Mouse (Mus musculus): ENCODE data around the gene Mpg.

DNA sequence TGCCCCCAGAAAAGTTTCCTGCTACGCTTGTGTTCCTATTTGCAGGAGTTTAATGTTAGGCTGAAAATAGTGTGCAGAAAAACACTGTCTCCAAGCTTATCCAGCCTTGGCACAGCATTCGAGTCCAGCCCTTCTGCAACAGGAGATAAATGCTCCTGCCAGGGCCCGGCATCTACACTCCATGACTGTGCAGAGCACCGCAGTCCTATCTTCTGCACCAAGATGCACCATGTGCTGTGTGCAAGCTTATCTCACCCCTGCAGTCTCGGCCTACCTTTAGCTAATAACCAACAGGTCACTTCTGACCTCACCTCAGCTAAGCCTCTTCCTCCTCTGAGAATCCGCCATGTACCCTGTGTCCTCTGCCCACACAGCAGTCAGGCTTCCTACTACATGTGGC is 19.3 kb downstream of the Mpg start:
- TF ChIP-seq CTCF (IDR thresholded peaks at IDR 0.05; ENCODE audit: borderline replicate concordance, insufficient read depth, low read length), result no peak
- TF ChIP-seq POLR2A (IDR thresholded peaks at IDR 0.05; ENCODE audit: low read depth, low read length), result no peak

Measured in embryonic fibroblast, embryonic 13.5 days (primary cell).